ENCODE assay signal across 19 mouse cellular contexts in the genomic region with DNA sequence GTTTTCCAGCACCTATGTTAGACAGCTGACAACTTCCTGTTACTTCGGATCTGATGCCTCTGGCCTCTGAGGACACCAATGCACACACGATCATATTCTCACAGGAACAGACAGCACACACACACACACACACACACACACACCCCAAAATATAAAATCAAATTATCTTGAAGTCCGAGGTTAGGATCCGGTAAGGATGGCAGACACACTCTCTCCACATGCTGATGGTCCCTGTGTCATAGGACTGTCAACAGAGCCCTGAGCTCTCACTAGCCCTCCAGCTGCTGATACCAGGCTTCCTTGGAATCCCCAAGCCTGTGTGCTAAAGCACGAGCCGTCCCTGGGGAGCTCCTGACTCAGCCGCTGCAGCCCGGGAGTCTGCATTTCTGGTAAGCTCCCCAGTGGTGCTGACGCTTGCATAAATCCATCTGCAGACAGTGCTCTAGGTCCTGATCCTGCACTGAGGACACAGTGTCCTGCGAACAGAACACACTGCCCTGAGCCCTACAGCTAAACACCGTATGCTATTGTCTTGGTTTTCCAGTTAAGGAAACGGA.
A peak's percentile ranks its signal among the peaks of the same experiment; 100 is the strongest.
DNase-seq lines count a peak whose midpoint lies in the region; ATAC-seq and TF ChIP-seq lines count a peak whose summit lies in the region.
"Had no signal": no experiment of that assay in that cellular context is flagged by ENCODE, and none has a peak within 500 bp of the region (broad histone marks: within the 10 kb centered on the region; RNA-seq: fewer than 3 reads in every experiment).

No protein-coding gene starts in this region.

- TF ChIP-seq CTCF in midbrain, postnatal 0 days (IDR thresholded peaks at IDR 0.05), result no peak

- no peak overlapping the region for H3K4me2 ChIP-seq in midbrain, embryonic 11.5 days
- no peak overlapping the region for H3K4me2 ChIP-seq in midbrain, postnatal 0 days (ENCODE audit: low read depth, low read length, poor library complexity, severe bottlenecking)
- H3K4me2 ChIP-seq: embryonic facial prominence, embryonic 12.5 days; forebrain, embryonic 15.5 days; hindbrain, embryonic 14.5 days; intestine, embryonic 15.5 days; liver, embryonic 11.5 days had no signal

- no peaks in the 10 kb centered on the region for H3K9me3 ChIP-seq in midbrain, embryonic 11.5 days (ENCODE audit: control insufficient read depth, low read length)
- no peaks in the 10 kb centered on the region for H3K9me3 ChIP-seq in midbrain, postnatal 0 days (ENCODE audit: low read length)
- H3K9me3 ChIP-seq: embryonic facial prominence, embryonic 12.5 days; forebrain, embryonic 15.5 days; intestine, embryonic 15.5 days; limb, embryonic 10.5 days had no signal

- no peak overlapping the region for H3K4me3 ChIP-seq in midbrain, embryonic 11.5 days (ENCODE audit: low read depth, low read length)
- H3K4me3 ChIP-seq in midbrain, postnatal 0 days (ENCODE audit: low read depth, low read length), result no peak overlapping the region
- H3K4me3 ChIP-seq: embryonic facial prominence, embryonic 12.5 days; forebrain, embryonic 15.5 days; intestine, embryonic 15.5 days; limb, embryonic 10.5 days had no signal

- no peaks in the 10 kb centered on the region for H3K4me1 ChIP-seq in midbrain, embryonic 11.5 days (ENCODE audit: control insufficient read depth, insufficient read depth, low read length)
- no peaks in the 10 kb centered on the region for H3K4me1 ChIP-seq in midbrain, postnatal 0 days (ENCODE audit: insufficient read depth, low read length)
- H3K4me1 ChIP-seq: embryonic facial prominence, embryonic 12.5 days; forebrain, embryonic 15.5 days; intestine, embryonic 15.5 days had no signal

- WGBS in midbrain, embryonic 11.5 days, result 85% methylated on average over 12 of the region's 12 CpGs
- WGBS in midbrain, postnatal 0 days, result 83% methylated on average over 12 of the region's 12 CpGs

- H3K9ac ChIP-seq in midbrain, embryonic 11.5 days (ENCODE audit: low read length), result no peak overlapping the region
- H3K9ac ChIP-seq in midbrain, postnatal 0 days (replicated peaks; ENCODE audit: low read length, poor library complexity, severe bottlenecking), result no peak overlapping the region
- H3K9ac ChIP-seq: embryonic facial prominence, embryonic 12.5 days; forebrain, embryonic 15.5 days; hindbrain, embryonic 14.5 days; intestine, embryonic 15.5 days had no signal

- no peak overlapping the region for H3K27ac ChIP-seq in midbrain, embryonic 11.5 days (ENCODE audit: low read depth, low read length)
- no peak overlapping the region for H3K27ac ChIP-seq in midbrain, postnatal 0 days (ENCODE audit: low read depth, low read length)
- H3K27ac ChIP-seq: embryonic facial prominence, embryonic 12.5 days; forebrain, embryonic 15.5 days; hindbrain, embryonic 14.5 days; intestine, embryonic 15.5 days; kidney, postnatal 0 days; limb, embryonic 10.5 days had no signal

- no peaks in the 10 kb centered on the region for H3K27me3 ChIP-seq in midbrain, embryonic 11.5 days (ENCODE audit: control insufficient read depth, insufficient read depth, low read length)
- H3K27me3 ChIP-seq in midbrain, postnatal 0 days (ENCODE audit: insufficient read depth, low read length), result no peaks in the 10 kb centered on the region
- H3K27me3 ChIP-seq: forebrain, embryonic 15.5 days; intestine, embryonic 15.5 days; Patski had no signal

- ATAC-seq in midbrain, embryonic 11.5 days (ENCODE audit: low FRiP score), result no peak
- ATAC-seq in midbrain, postnatal 0 days (ENCODE audit: low FRiP score), result no peak
- no peak for ATAC-seq in cerebellum, adult (ENCODE audit: insufficient number of reproducible peaks, low FRiP score, low TSS enrichment)
- ATAC-seq: activated CD4-positive, CD25-positive, alpha-beta regulatory T cell, adult 4 months; forebrain, embryonic 15.5 days; intestine, embryonic 15.5 days; Patski had no signal

- peak; percentile 54 for DNase-seq in gastrocnemius, postnatal 25 days
- DNase-seq in gastrocnemius, postnatal 14 days, result no peak
- peak; percentile 37 for DNase-seq in midbrain, embryonic 11.5 days (ENCODE audit: low spot score, missing footprints)
- DNase-seq in midbrain, postnatal 0 days (ENCODE audit: low spot score), result no peak
- DNase-seq in NIH3T3 (ENCODE audit: low read depth), result peak; percentile 91
- no peak for DNase-seq in B cell, adult 2 months
- DNase-seq: cerebellum, adult 2 months; midbrain, embryonic 14.5 days; right cerebral cortex, postnatal 4 days had no signal

- intact Hi-C loops in gastrocnemius, postnatal 14 days (cut with DNase I; ENCODE audit: low total_unique reads), result no loop called here

- no peaks in the 10 kb centered on the region for H3K36me3 ChIP-seq in midbrain, embryonic 11.5 days (ENCODE audit: control insufficient read depth, insufficient read depth, low read length)
- H3K36me3 ChIP-seq in midbrain, postnatal 0 days (ENCODE audit: insufficient read depth, low read length), result no peaks in the 10 kb centered on the region
- H3K36me3 ChIP-seq: embryonic facial prominence, embryonic 12.5 days; forebrain, embryonic 15.5 days; intestine, embryonic 15.5 days; limb, embryonic 10.5 days had no signal

Comparison
In these comparisons a context has a peak if more than half of its experiments do, and no peak if none do; other contexts are left out.
1. DNase-seq: peak in gastrocnemius, postnatal 25 days (single experiment), midbrain, embryonic 11.5 days (single experiment) and NIH3T3 (single experiment); none in gastrocnemius, postnatal 14 days (single experiment), midbrain, postnatal 0 days (single experiment) and B cell, adult 2 months (0 of 2).